Comparison of ENCODE assay signal across 9 mouse cellular contexts in genomic region chr11:107462478-107462877, GRCm38 (mm10). TPM values are rescaled to one million over a fixed set of nuclear protein-coding genes. Genes with fewer than 3 reads are reported as not detected.
A peak's percentile ranks its signal among the peaks of the same experiment; 100 is the strongest.
DNase-seq lines count a peak whose midpoint lies in the region; ATAC-seq and TF ChIP-seq lines count a peak whose summit lies in the region.
"Had no signal": no experiment of that assay in that cellular context is flagged by ENCODE, and none has a peak within 500 bp of the region (broad histone marks: within the 10 kb centered on the region; RNA-seq: fewer than 3 reads in every experiment).

No protein-coding gene starts in this region.

- peaks cover 22% of the 10 kb centered on the region for H3K4me1 ChIP-seq in liver, adult 2 months (ENCODE audit: control insufficient read depth, insufficient read depth, low read length)
- H3K4me1 ChIP-seq in liver, embryonic 12.5 days: peaks cover 64% of the 10 kb centered on the region
- H3K4me1 ChIP-seq in ES-Bruce4 (ENCODE audit: control insufficient read depth, insufficient read depth, low read length): peaks cover 3% of the 10 kb centered on the region
- H3K4me1 ChIP-seq in bone marrow macrophage, adult 2 months (ENCODE audit: control insufficient read depth, insufficient read depth, low read length): peaks cover 20% of the 10 kb centered on the region
- no peaks in the 10 kb centered on the region for H3K4me1 ChIP-seq in small intestine, adult 2 months (ENCODE audit: control insufficient read depth, insufficient read depth, insufficient read length, low read length)

- no peaks in the 10 kb centered on the region for H3K36me3 ChIP-seq in liver, adult 2 months (ENCODE audit: control insufficient read depth, insufficient read depth, low read length)
- H3K36me3 ChIP-seq in liver, embryonic 12.5 days: peaks cover 8% of the 10 kb centered on the region
- H3K36me3 ChIP-seq in ES-Bruce4 (ENCODE audit: control insufficient read depth, insufficient read depth, low read length, poor library complexity, severe bottlenecking): no peaks in the 10 kb centered on the region
- H3K36me3 ChIP-seq in small intestine, adult 2 months (ENCODE audit: control insufficient read depth, insufficient read depth, low read length): no peaks in the 10 kb centered on the region
- H3K36me3 ChIP-seq: stomach, embryonic 15.5 days had no signal

- ATAC-seq in liver, embryonic 12.5 days: no peak
- ATAC-seq: forebrain, embryonic 16.5 days had no signal

- peak; percentile 66 for TF ChIP-seq CTCF in liver, adult 2 months (IDR thresholded peaks at IDR 0.05; ENCODE audit: low read depth, low read length)
- peak; percentile 73 for TF ChIP-seq CTCF in ES-Bruce4 (IDR thresholded peaks at IDR 0.05; ENCODE audit: low read depth, low read length)
- 0 out of 2 replicates have a peak, but pooled peaks have one; percentile 15 for TF ChIP-seq CTCF in bone marrow macrophage, adult 2 months (IDR thresholded peaks at IDR 0.05; ENCODE audit: low read depth, low read length)
- TF ChIP-seq CTCF in small intestine, adult 2 months (IDR thresholded peaks at IDR 0.05; ENCODE audit: extremely low read depth, insufficient read length, insufficient replicate concordance, low read depth, low read length): peak; percentile 32; the same call in 1 of the 2 replicates

- TF ChIP-seq EP300 in ES-Bruce4 (IDR thresholded peaks at IDR 0.05; ENCODE audit: insufficient read depth, low read depth, low read length): no peak

- H3K9ac ChIP-seq in liver, adult 2 months (ENCODE audit: low read depth, low read length): no peak overlapping the region
- H3K9ac ChIP-seq in liver, embryonic 12.5 days: no peak overlapping the region
- no peak overlapping the region for H3K9ac ChIP-seq in ES-Bruce4 (ENCODE audit: low read depth, poor library complexity, severe bottlenecking)
- H3K9ac ChIP-seq: stomach, embryonic 15.5 days had no signal

- 96% methylated on average over 3 of the region's 3 CpGs for WGBS in liver, adult 2 months
- 73% methylated on average over 3 of the region's 3 CpGs for WGBS in liver, embryonic 12.5 days (ENCODE audit: insufficient replicate concordance)
- 96% methylated on average over 3 of the region's 3 CpGs for WGBS in small intestine, adult 2 months

- peaks cover 43% of the 10 kb centered on the region; the same call in 1 of the 2 replicates for H3K79me2 ChIP-seq in liver, adult 2 months (ENCODE audit: control insufficient read depth, insufficient read depth, low read length)

- no peaks in the 10 kb centered on the region for H3K9me3 ChIP-seq in liver, embryonic 12.5 days (replicated peaks)
- no peaks in the 10 kb centered on the region for H3K9me3 ChIP-seq in ES-Bruce4 (replicated peaks; ENCODE audit: control insufficient read depth, insufficient read depth, low read length, poor library complexity, severe bottlenecking)
- H3K9me3 ChIP-seq: stomach, embryonic 15.5 days had no signal

- no peak overlapping the region for H3K4me3 ChIP-seq in liver, adult 2 months (ENCODE audit: insufficient read depth, low read depth, low read length)
- H3K4me3 ChIP-seq in liver, embryonic 12.5 days: no peak overlapping the region
- H3K4me3 ChIP-seq in ES-Bruce4 (ENCODE audit: low read depth, low read length): no peak overlapping the region
- H3K4me3 ChIP-seq in bone marrow macrophage, adult 2 months (ENCODE audit: insufficient read depth, low read length): no peak overlapping the region
- no peak overlapping the region for H3K4me3 ChIP-seq in small intestine, adult 2 months (ENCODE audit: low read depth, low read length)
- H3K4me3 ChIP-seq: stomach, embryonic 15.5 days had no signal

- no peak overlapping the region for H3K27ac ChIP-seq in liver, adult 2 months (replicated peaks; ENCODE audit: insufficient read depth, low read depth, low read length)
- H3K27ac ChIP-seq in liver, embryonic 12.5 days: no peak overlapping the region
- no peak overlapping the region for H3K27ac ChIP-seq in ES-Bruce4 (ENCODE audit: insufficient read depth, low read length)
- H3K27ac ChIP-seq in bone marrow macrophage, adult 2 months (ENCODE audit: insufficient read depth, low read depth, low read length): no peak overlapping the region
- no peak overlapping the region for H3K27ac ChIP-seq in small intestine, adult 2 months (ENCODE audit: insufficient read depth, low read depth, low read length)
- H3K27ac ChIP-seq: stomach, embryonic 15.5 days had no signal

- no peaks in the 10 kb centered on the region for H3K27me3 ChIP-seq in liver, adult 2 months (ENCODE audit: control insufficient read depth, insufficient read depth, low read length)
- H3K27me3 ChIP-seq in liver, embryonic 12.5 days (replicated peaks): no peaks in the 10 kb centered on the region
- H3K27me3 ChIP-seq in ES-Bruce4 (ENCODE audit: control insufficient read depth, insufficient read depth, low read length, poor library complexity, severe bottlenecking): no peaks in the 10 kb centered on the region
- no peaks in the 10 kb centered on the region for H3K27me3 ChIP-seq in small intestine, adult 2 months (ENCODE audit: control insufficient read depth, insufficient read depth, low read length)
- H3K27me3 ChIP-seq: stomach, embryonic 15.5 days had no signal

- no peak overlapping the region for H3K4me2 ChIP-seq in liver, embryonic 12.5 days
- H3K4me2 ChIP-seq: stomach, embryonic 15.5 days had no signal

- no peak for DNase-seq in liver, adult 2 months (ENCODE audit: extremely low read depth, low read depth, low spot score)
- no peak for DNase-seq in spleen, postnatal 14 days (ENCODE audit: low spot score in 2 of 2)
- DNase-seq in heart, postnatal 4 days: no peak

- no peak for TF ChIP-seq POLR2A in liver, adult 2 months (IDR thresholded peaks at IDR 0.05; ENCODE audit: extremely low read depth, insufficient read depth, low read length)
- TF ChIP-seq POLR2A in ES-Bruce4 (IDR thresholded peaks at IDR 0.05; ENCODE audit: insufficient read depth, low read length): no peak
- no peak for TF ChIP-seq POLR2A in bone marrow macrophage, adult 2 months (IDR thresholded peaks at IDR 0.05; ENCODE audit: borderline replicate concordance, low read depth, low read length)
- TF ChIP-seq POLR2A in small intestine, adult 2 months (IDR thresholded peaks at IDR 0.05; ENCODE audit: low read depth, low read length): no peak

RNA-seq across cellular contexts. Expression of gene Pitpnc1, which starts 8.0 kb away (rescaled TPM):
- total RNA-seq in liver, adult 2 months (2014; rRNA removed): 9.4 and 10.5 TPM in 2 replicates
- 3.5 and 4.1 TPM in 2 replicates for polyA plus RNA-seq in liver, adult 2 months (2012; rRNA removed)
- polyA plus RNA-seq in liver, embryonic 12.5 days (2016; fragmentation: Nextera tagmentation; extraction: Ambion mirVana): 9.7 and 9.9 TPM in 2 replicates
- polyA plus RNA-seq in ES-Bruce4 (2011; ENCODE audit: insufficient read depth, insufficient read length, low read depth, missing spikeins): 25.4 and 27.1 TPM in 2 replicates
- polyA plus RNA-seq in bone marrow macrophage, adult 2 months (2012; ENCODE audit: insufficient read depth, insufficient read length, missing spikeins): 13.2 and 14.6 TPM in 2 replicates
- polyA plus RNA-seq in small intestine, adult 2 months (2012; rRNA removed): 0.84 and 1.5 TPM in 2 replicates
- total RNA-seq in heart, postnatal 4 days (2021): 10 to 100 TPM; 68.1 to 75.2 TPM

RNA-seq across cellular contexts. Expression of gene Psmd12, which starts 16.8 kb away (rescaled TPM):
- total RNA-seq in liver, adult 2 months (2014; rRNA removed): 53.5 and 54.7 TPM in 2 replicates
- polyA plus RNA-seq in liver, adult 2 months (2012; rRNA removed): 14.5 and 15.9 TPM in 2 replicates
- 159 and 164 TPM in 2 replicates for polyA plus RNA-seq in liver, embryonic 12.5 days (2016; fragmentation: Nextera tagmentation; extraction: Ambion mirVana)
- 155 and 167 TPM in 2 replicates for polyA plus RNA-seq in ES-Bruce4 (2011; ENCODE audit: insufficient read depth, insufficient read length, low read depth, missing spikeins)
- 60.8 and 65.4 TPM in 2 replicates for polyA plus RNA-seq in bone marrow macrophage, adult 2 months (2012; ENCODE audit: insufficient read depth, insufficient read length, missing spikeins)
- 2.7 and 3.6 TPM in 2 replicates for polyA plus RNA-seq in small intestine, adult 2 months (2012; rRNA removed)
- 10 to 100 TPM; 83.0 to 83.3 TPM for total RNA-seq in heart, postnatal 4 days (2021)

Comparison
In these comparisons a context has a peak if more than half of its experiments do, and no peak if none do; other contexts are left out.
1. CTCF ChIP-seq: peak in every context shown above with its lines; median percentile 73 in ES-Bruce4; 66 in liver, adult 2 months; 32 in small intestine, adult 2 months; 15 in bone marrow macrophage, adult 2 months.